Comparison of ENCODE assay signal across 23 mouse cellular contexts in the genomic region with DNA sequence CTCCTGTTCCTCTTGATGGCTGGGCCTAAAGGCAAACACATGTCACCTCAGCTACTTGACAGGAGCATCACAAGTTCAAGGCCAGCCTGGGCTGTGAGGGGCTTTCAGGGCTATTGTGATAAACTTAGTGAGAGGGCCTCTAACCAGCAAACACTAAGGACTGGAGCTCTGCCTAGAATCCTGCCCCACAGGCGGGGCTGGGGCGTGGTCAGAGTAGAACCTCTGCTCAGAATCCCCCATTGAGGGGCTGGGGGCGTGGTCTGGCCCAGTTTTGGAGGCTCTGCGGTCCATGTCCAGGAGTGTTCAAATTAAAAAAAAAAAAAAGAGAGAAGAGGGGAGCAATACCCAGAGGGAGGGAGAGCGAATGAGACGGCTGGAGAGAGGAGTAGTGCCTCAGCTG. TPM values are rescaled to one million over a fixed set of nuclear protein-coding genes. Genes with fewer than 3 reads are reported as not detected.
"Had no signal": no experiment of that assay in that cellular context is flagged by ENCODE, and none has a peak within 500 bp of the region (broad histone marks: within the 10 kb centered on the region; RNA-seq: fewer than 3 reads in every experiment).

No protein-coding gene starts in this region.

- H3K36me3 ChIP-seq: neural tube, embryonic 15.5 days had no signal

- ATAC-seq: liver, embryonic 12.5 days had no signal

- H3K27me3 ChIP-seq: neural tube, embryonic 15.5 days had no signal

- H3K4me3 ChIP-seq: limb, embryonic 13.5 days; liver, embryonic 12.5 days; liver, embryonic 15.5 days; lung, embryonic 15.5 days; neural tube, embryonic 12.5 days; neural tube, embryonic 15.5 days had no signal

- DNase-seq: kidney, adult 9 months; kidney, postnatal 14 days; kidney, postnatal 4 days; left cerebral cortex, postnatal 4 days; liver; lung, adult 18-20 months; lung, postnatal 10 days; lung, postnatal 36 days; midbrain, embryonic 14.5 days; right cerebral cortex, adult 18-20 months; right cerebral cortex, postnatal 14 days; right cerebral cortex, postnatal 4 days; thymus, adult 18-20 months; thymus, postnatal 36 days had no signal

- H3K9me3 ChIP-seq: limb, embryonic 13.5 days; liver, embryonic 12.5 days; liver, embryonic 15.5 days; lung, embryonic 15.5 days; neural tube, embryonic 12.5 days; neural tube, embryonic 15.5 days had no signal

- H3K4me2 ChIP-seq: limb, embryonic 13.5 days; liver, embryonic 12.5 days; liver, embryonic 15.5 days; lung, embryonic 15.5 days; midbrain, embryonic 11.5 days; neural tube, embryonic 12.5 days; neural tube, embryonic 15.5 days had no signal

- H3K9ac ChIP-seq: limb, embryonic 13.5 days; liver, embryonic 12.5 days; liver, embryonic 15.5 days; lung, embryonic 15.5 days; neural tube, embryonic 12.5 days; neural tube, embryonic 15.5 days had no signal

- H3K27ac ChIP-seq: limb, embryonic 13.5 days; liver, embryonic 12.5 days; liver, embryonic 15.5 days; lung, embryonic 15.5 days; neural tube, embryonic 12.5 days; neural tube, embryonic 15.5 days; stomach, postnatal 0 days had no signal

RNA-seq across cellular contexts. Expression of gene Tmprss9, which starts 24.0 kb away (rescaled TPM):
- polyA plus RNA-seq: kidney, embryonic 16.5 days; liver, embryonic 15.5 days; lung, embryonic 15.5 days; midbrain, embryonic 11.5 days; midbrain, embryonic 14.5 days had no signal
